Mouse (Mus musculus): Measurements from ENCODE around the gene 2210011C24Rik. TPM values are rescaled to one million over a fixed set of nuclear protein-coding genes. Genes with fewer than 3 reads are reported as not detected.
A peak's percentile ranks its signal among the peaks of the same experiment; 100 is the strongest.
"Not testable (repeated sequence)": the region's sequence is repeated elsewhere in the genome, so short reads cannot be mapped to it uniquely, and the experiment has no call there.

The 2210011C24Rik gene
- total RNA-seq, 2 experiments from 2014 or later: 0.63 to 2.0 TPM

- peak in 1 of 2 experiments; percentile 80 for DNase-seq (ENCODE audit: low spot score in 2 of 2)
These were observed 15.1 kb downstream of the 2210011C24Rik start for GRCm38 (mm10) chr8:83996567-83997505.

DNA sequence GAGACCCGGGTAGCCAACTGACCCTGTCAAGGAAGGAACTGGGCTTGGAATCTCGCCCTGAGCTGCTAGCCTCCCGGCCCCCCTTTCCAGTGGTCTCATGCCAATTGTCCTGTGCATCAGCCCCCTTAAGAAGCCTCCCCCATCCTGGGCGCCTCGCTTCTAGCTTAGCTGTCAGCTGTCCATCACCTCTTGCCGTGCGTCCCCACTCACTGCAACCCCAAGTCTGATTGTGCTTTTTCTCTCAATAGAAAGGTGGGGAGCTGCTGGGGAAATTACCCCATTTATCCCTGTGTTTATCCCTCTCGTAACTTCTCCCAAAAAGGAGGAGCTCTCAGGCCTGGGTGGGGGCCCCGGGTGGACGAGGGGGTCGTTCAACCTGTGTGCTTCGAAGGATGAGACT is 16.0 kb downstream of the 2210011C24Rik start:
- DNase-seq (ENCODE audit: low spot score in 2 of 2): no peak

DNA sequence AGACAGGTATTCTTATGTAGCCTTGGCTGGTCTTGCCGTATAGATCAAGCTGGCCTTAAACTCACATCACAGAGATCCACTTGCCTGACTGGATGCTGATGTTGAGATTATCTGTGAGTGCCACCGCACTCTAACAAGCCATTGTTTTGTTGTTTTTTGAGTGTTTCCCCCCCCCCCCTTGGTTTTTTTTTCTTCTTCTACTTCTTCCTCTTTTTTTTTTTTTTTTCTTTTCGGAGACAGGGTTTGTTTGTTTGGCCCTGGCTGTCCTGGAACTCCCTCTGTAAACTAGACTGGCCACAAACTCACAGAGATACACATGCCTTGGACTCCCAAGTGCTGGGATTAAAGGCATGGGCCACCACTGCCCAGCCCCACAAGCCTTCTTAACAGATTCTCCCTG is 17.9 kb downstream of the 2210011C24Rik start:
- DNase-seq (ENCODE audit: low spot score in 2 of 2): no peak

- no peak for DNase-seq (ENCODE audit: low spot score in 2 of 2)
These were observed 19.5 kb downstream of the 2210011C24Rik start for GRCm38 (mm10) chr8:83992488-83992887.

DNA sequence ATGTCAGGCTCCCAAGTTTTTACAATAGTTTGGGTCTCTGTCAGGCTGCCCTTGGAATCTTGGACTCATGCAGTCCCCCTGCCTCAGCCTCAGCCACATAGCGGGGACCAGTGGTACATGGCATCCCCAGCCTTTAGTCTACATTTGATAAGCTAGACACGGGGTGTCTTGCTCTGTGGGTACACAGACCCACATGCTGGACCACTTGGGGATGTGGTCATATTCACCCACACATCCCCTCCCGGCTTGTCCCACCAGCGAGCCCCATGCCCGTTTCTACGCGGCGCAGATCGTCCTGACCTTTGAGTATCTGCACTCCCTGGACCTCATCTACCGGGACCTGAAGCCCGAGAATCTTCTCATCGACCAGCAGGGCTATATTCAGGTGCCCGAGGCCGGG is 21.8 kb downstream of the 2210011C24Rik start:
- no peak for DNase-seq (ENCODE audit: low spot score in 2 of 2)

- no peak for DNase-seq (ENCODE audit: low spot score in 2 of 2)
These were observed 22.7 kb downstream of the 2210011C24Rik start for GRCm38 (mm10) chr8:83989243-83989642.

DNA sequence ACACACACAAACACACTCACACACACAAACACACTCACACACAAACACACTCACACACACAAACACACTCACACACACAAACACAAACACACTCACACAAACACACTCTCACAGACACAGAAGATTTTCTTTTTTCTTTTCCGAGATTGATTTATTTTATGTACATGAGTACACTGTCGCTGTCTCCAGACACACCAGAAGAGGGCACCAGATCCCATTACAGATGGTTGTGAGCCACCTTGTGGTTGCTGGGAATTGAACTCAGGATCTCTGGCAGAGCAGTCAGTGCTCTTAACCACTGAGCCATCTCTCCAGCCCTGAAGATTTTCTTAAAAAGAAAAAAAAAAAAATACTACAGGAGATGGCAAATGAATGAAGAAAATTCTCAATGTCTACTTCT is 28.7 kb downstream of the 2210011C24Rik start:
- DNase-seq (ENCODE audit: low spot score in 2 of 2): not testable (repeated sequence)

GRCm38 (mm10) chr8:83982449-83982848 is 29.5 kb downstream of the 2210011C24Rik start:
- DNase-seq (ENCODE audit: low spot score in 2 of 2): no peak

DNA sequence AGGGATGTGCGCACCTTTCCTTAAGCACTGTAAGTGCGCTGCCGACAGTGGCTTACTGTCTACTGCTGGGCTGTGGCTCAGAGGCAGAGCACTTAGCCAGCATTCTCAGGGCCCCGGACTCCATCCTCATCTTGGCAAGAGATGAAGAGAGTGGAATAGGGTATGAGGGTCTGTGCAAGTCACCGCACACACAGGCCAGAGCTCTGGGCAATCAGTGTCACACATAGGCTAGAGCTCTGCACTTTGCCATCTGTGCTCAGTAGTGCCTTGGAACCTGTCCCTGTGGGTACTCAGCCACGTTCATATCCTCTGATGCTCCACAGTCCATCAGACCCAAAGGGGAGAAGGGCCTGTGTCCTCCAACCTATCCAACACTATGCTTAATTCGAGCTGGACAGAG is 30.4 kb downstream of the 2210011C24Rik start:
- DNase-seq (ENCODE audit: low spot score in 2 of 2): no peak

DNA sequence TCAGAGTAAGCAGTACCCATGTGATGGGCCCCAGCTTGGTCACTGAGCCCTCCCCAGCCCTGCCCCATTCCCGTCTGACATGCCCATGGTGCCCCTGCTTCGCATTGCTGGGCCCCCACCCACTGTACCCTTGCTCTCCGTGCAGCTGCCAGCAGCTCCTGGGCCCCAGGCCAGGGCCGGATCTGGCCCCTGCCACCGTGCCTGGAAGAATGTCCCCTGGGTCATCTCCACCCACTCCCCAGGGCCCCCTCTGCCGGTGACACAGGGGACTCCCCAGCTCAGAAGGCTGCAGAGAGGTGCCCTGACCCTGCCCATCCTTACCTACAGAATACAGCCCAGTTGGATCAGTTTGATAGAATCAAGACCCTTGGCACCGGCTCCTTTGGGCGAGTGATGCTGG is 31.1 kb downstream of the 2210011C24Rik start:
- no peak for DNase-seq (ENCODE audit: low spot score in 2 of 2)

DNA sequence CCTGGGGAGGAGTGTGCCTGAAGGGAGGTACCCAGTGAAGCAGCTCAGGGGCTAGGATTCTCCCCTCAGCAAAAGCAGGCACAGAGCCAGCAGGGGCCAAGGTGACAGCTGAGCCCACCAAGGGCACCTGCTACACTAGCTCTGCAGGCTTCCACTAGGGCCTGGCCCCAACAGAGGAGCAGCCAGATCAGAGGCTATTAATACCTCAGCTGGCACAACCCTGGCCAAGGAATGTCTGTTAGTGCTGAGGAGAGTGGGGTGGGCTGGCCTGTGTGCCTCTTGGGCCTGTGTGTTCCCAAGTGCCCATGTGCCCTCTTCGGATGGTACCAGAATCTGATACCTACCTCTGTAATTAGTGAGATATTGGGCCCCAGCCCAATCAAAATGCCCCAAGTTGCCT is 31.7 kb downstream of the 2210011C24Rik start:
- DNase-seq (ENCODE audit: low spot score in 2 of 2): no peak

DNA sequence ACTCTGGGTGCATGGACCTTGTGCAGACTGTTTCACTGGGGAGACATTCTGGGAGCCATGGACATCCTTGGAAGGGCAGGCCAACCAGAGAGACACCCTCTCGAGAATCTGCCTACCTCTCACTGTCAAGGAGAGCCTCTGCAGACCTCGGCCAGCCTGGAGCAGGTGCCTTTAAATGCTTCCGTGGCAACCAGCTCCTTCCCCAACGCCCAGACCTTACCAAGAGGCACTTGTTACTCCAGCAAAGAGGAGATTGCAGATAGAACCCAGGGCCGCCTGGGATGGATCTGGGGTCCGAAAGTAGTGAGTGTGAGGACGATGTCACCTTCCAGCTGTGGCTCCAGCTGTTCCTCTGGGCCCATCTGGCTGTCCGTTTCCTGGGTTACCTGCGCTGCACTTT is 33.8 kb downstream of the 2210011C24Rik start:
- no peak for DNase-seq (ENCODE audit: low spot score in 2 of 2)

GRCm38 (mm10) chr8:83977646-83978045 is 34.3 kb downstream of the 2210011C24Rik start:
- no peak for DNase-seq (ENCODE audit: low spot score in 2 of 2)

GRCm38 (mm10) chr8:83976779-83977350 is 35.1 kb downstream of the 2210011C24Rik start:
- no peak for DNase-seq (ENCODE audit: low spot score in 2 of 2)

DNA sequence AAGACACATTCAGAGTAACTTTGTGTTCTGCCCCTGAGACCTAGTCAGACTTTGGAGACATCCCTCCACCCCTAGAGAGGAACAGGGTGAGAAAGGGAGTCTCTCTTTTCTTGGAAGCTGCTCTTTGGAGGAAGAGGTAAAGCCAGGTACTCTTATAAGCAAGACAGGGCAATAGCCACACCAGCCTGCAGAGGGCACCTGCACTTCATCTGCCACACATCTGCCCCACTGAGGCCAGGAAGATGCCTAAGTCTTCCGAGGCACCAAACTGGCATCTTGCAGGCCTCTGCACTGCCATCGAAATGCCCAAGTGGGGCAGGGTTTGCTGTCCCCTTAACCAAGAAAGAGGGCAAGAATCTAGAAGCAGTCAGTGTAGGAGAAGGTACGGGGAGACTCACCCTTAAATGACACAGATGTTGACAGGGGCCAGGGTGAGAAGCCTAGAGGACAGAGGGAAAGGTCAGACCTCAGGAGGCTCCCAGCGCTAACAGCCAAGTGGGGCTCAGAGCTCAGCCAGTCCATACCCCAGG is 35.8 kb downstream of the 2210011C24Rik start:
- no peak for DNase-seq (ENCODE audit: low spot score in 2 of 2)

GRCm38 (mm10) chr8:83974521-83974920 is 37.5 kb downstream of the 2210011C24Rik start:
- no peak for DNase-seq (ENCODE audit: low spot score in 2 of 2)

DNA sequence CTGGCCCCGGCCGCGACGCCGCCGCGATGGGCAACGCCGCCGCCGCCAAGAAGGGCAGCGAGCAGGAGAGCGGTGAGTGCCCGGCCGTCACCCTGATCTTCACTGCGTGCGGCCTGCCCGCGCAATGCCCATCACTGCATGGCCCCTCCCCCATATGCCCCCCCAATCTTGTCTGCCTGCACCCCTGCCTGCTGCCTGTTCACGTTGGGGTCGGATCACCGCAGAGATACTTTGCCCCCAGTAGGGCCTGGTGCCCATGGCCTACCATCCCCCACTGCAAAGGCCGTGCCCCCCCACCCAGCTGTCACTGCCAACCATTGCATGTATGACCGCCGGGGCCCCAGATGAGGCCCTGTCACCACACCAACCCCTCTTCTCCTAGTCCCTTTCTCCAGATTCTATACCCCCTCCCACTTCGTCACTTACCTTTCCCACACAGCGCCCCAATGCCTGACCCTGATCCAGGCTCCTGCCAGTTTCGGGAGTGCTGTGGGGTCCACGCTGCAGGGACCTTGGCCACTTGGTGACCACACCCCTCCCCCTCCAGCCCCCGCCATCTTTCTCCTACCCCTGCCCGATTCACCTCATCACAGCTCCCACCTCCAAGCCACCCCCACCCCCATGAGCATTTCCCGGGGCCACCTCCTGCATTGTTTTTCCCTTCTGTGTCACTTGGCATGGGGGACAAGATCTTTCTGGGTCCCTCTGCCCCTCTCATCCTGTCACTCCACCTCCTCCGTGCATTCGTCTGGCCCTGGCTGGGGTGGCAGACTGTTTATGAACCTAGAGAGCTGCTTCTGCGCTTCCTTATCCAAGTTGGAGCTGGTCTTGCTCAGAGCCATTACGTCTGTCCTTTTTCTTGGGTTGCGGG is 38.6 kb downstream of the 2210011C24Rik start:
- DNase-seq (ENCODE audit: low spot score in 2 of 2): peak in 1 of 2 experiments; percentile 31

DNA sequence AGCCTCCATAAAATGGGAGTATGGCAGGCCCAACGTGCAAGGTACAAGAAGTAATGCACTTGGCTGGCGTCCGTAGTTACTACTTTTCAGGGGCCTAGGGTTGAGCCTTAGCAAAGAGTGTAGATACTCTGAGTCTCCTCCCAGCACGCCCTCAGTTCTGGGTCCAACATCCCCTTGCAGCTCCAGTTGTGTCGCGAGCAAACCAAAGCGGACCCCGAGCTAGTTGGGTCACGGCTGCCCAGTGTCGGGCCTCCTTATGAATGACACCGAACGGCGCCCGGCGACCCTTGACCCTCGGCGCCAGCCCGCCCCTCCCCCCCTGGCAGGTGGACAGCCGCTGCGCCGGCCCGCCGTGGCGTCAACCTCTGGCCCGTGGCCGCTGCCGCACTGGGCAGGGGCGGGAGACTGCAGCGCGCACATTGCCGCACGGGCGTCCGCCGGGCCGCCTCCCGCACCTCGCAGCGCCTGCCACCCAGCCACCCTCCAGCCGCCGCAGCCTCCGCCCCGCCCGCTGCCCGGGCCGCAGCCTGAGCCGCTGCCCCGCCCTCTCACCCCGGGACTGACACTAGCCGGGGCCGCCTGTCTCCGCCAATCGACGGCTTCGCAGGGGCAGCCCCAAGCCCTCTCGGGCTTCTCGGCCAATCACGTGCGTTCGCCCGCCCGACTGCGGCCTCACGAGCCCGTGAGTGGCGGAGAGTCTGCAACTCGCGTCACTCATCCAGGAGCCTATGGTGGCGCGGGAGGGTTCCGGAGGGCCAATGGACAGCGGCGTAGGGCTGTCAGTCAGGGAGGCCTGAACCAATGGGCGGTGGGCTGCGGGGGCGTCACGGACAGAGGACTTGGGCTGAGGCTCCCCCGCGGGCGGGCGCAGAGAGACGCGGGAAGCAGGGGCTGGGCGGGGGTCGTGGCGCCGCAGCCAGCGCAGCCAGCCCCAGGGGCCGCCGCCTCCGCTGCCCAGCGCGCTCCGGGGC is 39.5 kb downstream of the 2210011C24Rik start, which contains the start of gene Prkaca:
TSS of gene Prkaca (plus strand) at position 844 of the 971 bp plus-strand sequence.
- peak; percentile 99 for DNase-seq (ENCODE audit: low spot score in 2 of 2)

GRCm38 (mm10) chr8:83971661-83972060 is 40.3 kb downstream of the 2210011C24Rik start:
- DNase-seq (ENCODE audit: low spot score in 2 of 2): no peak

GRCm38 (mm10) chr8:83971121-83971520 is 40.9 kb downstream of the 2210011C24Rik start:
- DNase-seq (ENCODE audit: low spot score in 2 of 2): no peak
